Mouse (Mus musculus): ENCODE measurements around the gene Pcmt1. TPM values are rescaled to one million over a fixed set of nuclear protein-coding genes. Genes with fewer than 3 reads are reported as not detected.

Pcmt1 gene
- total and polyA plus RNA-seq, 2 experiments = 23.6 to 30.2 TPM

- TF ChIP-seq CTCF (IDR thresholded peaks at IDR 0.05; ENCODE audit: low read depth, low read length) (no peak), POLR2A (IDR thresholded peaks at IDR 0.05; ENCODE audit: extremely low read depth, insufficient read depth, low read length) (no peak)
- peaks cover 38% of the 10 kb centered on the region; the same call in 1 of the 2 replicates for H3K79me2 ChIP-seq (ENCODE audit: control insufficient read depth, insufficient read depth, low read length)
- no peaks in the 10 kb centered on the region for H3K27me3 ChIP-seq (ENCODE audit: control insufficient read depth, insufficient read depth, low read length)
- H3K36me3 ChIP-seq (ENCODE audit: control insufficient read depth, insufficient read depth, low read length) = no peaks in the 10 kb centered on the region
- H3K4me1 ChIP-seq (ENCODE audit: control insufficient read depth, insufficient read depth, low read length) = peaks cover 26% of the 10 kb centered on the region
- H3K27ac ChIP-seq (replicated peaks; ENCODE audit: insufficient read depth, low read depth, low read length) = no peak overlapping the region
- WGBS = 23% methylated on average over 3 of the region's 3 CpGs
- H3K9ac ChIP-seq (ENCODE audit: low read depth, low read length) = no peak overlapping the region; the same call in 1 of the 2 replicates
- peak overlapping the region; percentile 88 for H3K4me3 ChIP-seq (ENCODE audit: insufficient read depth, low read depth, low read length)
- DNase-seq (ENCODE audit: extremely low read depth, low read depth, low spot score) = no peak
Observed at GRCm38 (mm10) chr10:7682249-7682648, 1.3 kb upstream of the Pcmt1 start.

- Histone ChIP-seq H3K9ac (ENCODE audit: low read depth, low read length) (peak overlapping the region; percentile 89), H3K27ac (replicated peaks; ENCODE audit: insufficient read depth, low read depth, low read length) (peak overlapping the region; percentile 90), H3K4me3 (ENCODE audit: insufficient read depth, low read depth, low read length) (peak overlapping the region; percentile 88), H3K79me2 (ENCODE audit: control insufficient read depth, insufficient read depth, low read length) (peaks cover 31% of the 10 kb centered on the region; the same call in 1 of the 2 replicates), H3K27me3 (ENCODE audit: control insufficient read depth, insufficient read depth, low read length) (no peaks in the 10 kb centered on the region), H3K4me1 (ENCODE audit: control insufficient read depth, insufficient read depth, low read length) (peaks cover 26% of the 10 kb centered on the region), H3K36me3 (ENCODE audit: control insufficient read depth, insufficient read depth, low read length) (no peaks in the 10 kb centered on the region; the same call in 1 of the 2 replicates)
- peak; percentile 73 for DNase-seq (ENCODE audit: extremely low read depth, low read depth, low spot score)
- TF ChIP-seq POLR2A (IDR thresholded peaks at IDR 0.05; ENCODE audit: extremely low read depth, insufficient read depth, low read length) (0 out of 2 replicates have a peak, but pooled peaks have one; percentile 34), CTCF (IDR thresholded peaks at IDR 0.05; ENCODE audit: low read depth, low read length) (peak; percentile 39; the same call in 1 of the 2 replicates)
- under 1% methylated on average over 64 of the region's 64 CpGs for WGBS
Observed at GRCm38 (mm10) chr10:7681343-7682025, 548 bp upstream of the Pcmt1 start.

GRCm38 (mm10) chr10:7673673-7674072 is 7.3 kb downstream of the Pcmt1 start:
- DNase-seq (ENCODE audit: extremely low read depth, low read depth, low spot score) = peak; percentile 45
- no peak overlapping the region for H3K27ac ChIP-seq (replicated peaks; ENCODE audit: insufficient read depth, low read depth, low read length)
- no peaks in the 10 kb centered on the region for H3K27me3 ChIP-seq (ENCODE audit: control insufficient read depth, insufficient read depth, low read length)
- peaks cover 9% of the 10 kb centered on the region; the same call in 1 of the 2 replicates for H3K36me3 ChIP-seq (ENCODE audit: control insufficient read depth, insufficient read depth, low read length)
- WGBS = 69% methylated on average over 1 of the region's 1 CpGs
- TF ChIP-seq CTCF (IDR thresholded peaks at IDR 0.05; ENCODE audit: low read depth, low read length) (peak; percentile 44), POLR2A (IDR thresholded peaks at IDR 0.05; ENCODE audit: extremely low read depth, insufficient read depth, low read length) (no peak)
- peaks cover 8% of the 10 kb centered on the region; the same call in 1 of the 2 replicates for H3K79me2 ChIP-seq (ENCODE audit: control insufficient read depth, insufficient read depth, low read length)
- H3K4me3 ChIP-seq (ENCODE audit: insufficient read depth, low read depth, low read length) = no peak overlapping the region
- H3K4me1 ChIP-seq (ENCODE audit: control insufficient read depth, insufficient read depth, low read length) = 0 out of 2 replicates have a peak, but pooled peaks cover 2% of the 10 kb centered on the region
- H3K9ac ChIP-seq (ENCODE audit: low read depth, low read length) = no peak overlapping the region

GRCm38 (mm10) chr10:7667342-7667802 is 13.6 kb downstream of the Pcmt1 start, which contains the start of gene Nup43:
TSS of gene Nup43 (plus strand) at chr10:7667503.
- peaks cover 6% of the 10 kb centered on the region; the same call in 1 of the 2 replicates for H3K79me2 ChIP-seq (ENCODE audit: control insufficient read depth, insufficient read depth, low read length)
- under 1% methylated on average over 24 of the region's 24 CpGs for WGBS
- peaks cover 9% of the 10 kb centered on the region; the same call in 1 of the 2 replicates for H3K4me1 ChIP-seq (ENCODE audit: control insufficient read depth, insufficient read depth, low read length)
- peak within 1 kb of the TSS; percentile 79 for H3K4me3 ChIP-seq (ENCODE audit: insufficient read depth, low read depth, low read length)
- no peaks in the 10 kb centered on the region for H3K27me3 ChIP-seq (ENCODE audit: control insufficient read depth, insufficient read depth, low read length)
- DNase-seq (ENCODE audit: extremely low read depth, low read depth, low spot score) = peak; percentile 82
- H3K27ac ChIP-seq (replicated peaks; ENCODE audit: insufficient read depth, low read depth, low read length) = peak within 1 kb of the TSS; percentile 41; the same call in 1 of the 2 replicates
- no peak for TF ChIP-seq CTCF (IDR thresholded peaks at IDR 0.05; ENCODE audit: low read depth, low read length)
- no peak for TF ChIP-seq POLR2A (IDR thresholded peaks at IDR 0.05; ENCODE audit: extremely low read depth, insufficient read depth, low read length)
- peak within 1 kb of the TSS; percentile 68 for H3K9ac ChIP-seq (ENCODE audit: low read depth, low read length)
- H3K36me3 ChIP-seq (ENCODE audit: control insufficient read depth, insufficient read depth, low read length) = peaks cover 1% of the 10 kb centered on the region; the same call in 1 of the 2 replicates

- H3K27me3 ChIP-seq (ENCODE audit: control insufficient read depth, insufficient read depth, low read length) = no peaks in the 10 kb centered on the region
- DNase-seq (ENCODE audit: extremely low read depth, low read depth, low spot score) = no peak
- WGBS = 86% methylated on average over 1 of the region's 1 CpGs
- H3K27ac ChIP-seq (replicated peaks; ENCODE audit: insufficient read depth, low read depth, low read length) = peak overlapping the region; percentile 51
- peaks cover 8% of the 10 kb centered on the region; the same call in 1 of the 2 replicates for H3K79me2 ChIP-seq (ENCODE audit: control insufficient read depth, insufficient read depth, low read length)
- no peak overlapping the region for H3K4me3 ChIP-seq (ENCODE audit: insufficient read depth, low read depth, low read length)
- peaks cover 14% of the 10 kb centered on the region; the same call in 1 of the 2 replicates for H3K4me1 ChIP-seq (ENCODE audit: control insufficient read depth, insufficient read depth, low read length)
- TF ChIP-seq POLR2A (IDR thresholded peaks at IDR 0.05; ENCODE audit: extremely low read depth, insufficient read depth, low read length) = no peak
- TF ChIP-seq CTCF (IDR thresholded peaks at IDR 0.05; ENCODE audit: low read depth, low read length) = no peak
- no peak overlapping the region for H3K9ac ChIP-seq (ENCODE audit: low read depth, low read length)
- no peaks in the 10 kb centered on the region for H3K36me3 ChIP-seq (ENCODE audit: control insufficient read depth, insufficient read depth, low read length)
Observed at GRCm38 (mm10) chr10:7664889-7665288, 16.0 kb downstream of the Pcmt1 start.

Measured in liver, adult 2 months (tissue).